Mouse (Mus musculus) hindbrain, embryonic 10.5 days (tissue): Measurements from ENCODE around the gene Olfr1278. TPM values are rescaled to one million over a fixed set of nuclear protein-coding genes. Genes with fewer than 3 reads are reported as not detected.
"Not testable (repeated sequence)": the region's sequence is repeated elsewhere in the genome, so short reads cannot be mapped to it uniquely, and the experiment has no call there.

Source experiments
- DNase-seq: peaks from one replicate; pipeline ENCODE4 v3.0.0-alpha.2; 2017; ENCODE audit warnings: low spot score
- H3K27ac ChIP-seq: fragments of 300-500 bp; sonication (generic); 2 replicates; pipeline ENCODE4 v1.5.1; 2016; ENCODE audit warnings: mild to moderate bottlenecking, moderate library complexity
- H3K27me3 ChIP-seq: fragments of 300-500 bp; sonication (generic); 2 replicates; pipeline ENCODE4 v1.6.1; 2016; ENCODE audit warnings: mild to moderate bottlenecking; ENCODE audit not compliant: poor library complexity, insufficient read depth, severe bottlenecking
- H3K36me3 ChIP-seq: fragments of 300-500 bp; sonication (generic); 2 replicates; pipeline ENCODE4 v1.6.1; 2016; ENCODE audit warnings: mild to moderate bottlenecking, moderate library complexity
- H3K4me1 ChIP-seq: fragments of 300-500 bp; sonication (generic); replicated peaks from 2 replicates; pipeline ENCODE4 v1.6.1; 2016; ENCODE audit warnings: mild to moderate bottlenecking
- H3K4me3 ChIP-seq: fragments of 300-500 bp; sonication (generic); 2 replicates; pipeline ENCODE4 v1.5.1; 2016; ENCODE audit warnings: mild to moderate bottlenecking, moderate library complexity
- H3K9me3 ChIP-seq: fragments of 300-500 bp; sonication (generic); 2 replicates; pipeline ENCODE4 v1.6.1; 2016; ENCODE audit warnings: mild to moderate bottlenecking, moderate library complexity
- WGBS: fragments of 180-500 bp; shearing (Covaris S2); methylation state at CpG from one replicate; pipeline ENCODE4 v1.1.7; 2016; 5-methylcytosine and 5-hydroxymethylcytosine counted together
- polyA plus RNA-seq: library from polyadenylated mRNA; unstranded; fragments of >200 nt; fragmentation: Nextera tagmentation; extraction: Ambion mirVana; gene quantifications from 2 replicates; pipeline ENCODE4 v1.2.1, GENCODE M21; 2016

The Olfr1278 gene
- polyA plus RNA-seq: not detected in 2 replicates

- no peaks in the 10 kb centered on the region for H3K9me3 ChIP-seq
- no peak within 1 kb of the TSS for H3K4me3 ChIP-seq
- H3K27me3 ChIP-seq: no peaks in the 10 kb centered on the region
- no peak within 1 kb of the TSS for H3K27ac ChIP-seq
- no peak for DNase-seq
- H3K4me1 ChIP-seq: no peaks in the 10 kb centered on the region
- H3K36me3 ChIP-seq: no peaks in the 10 kb centered on the region
Observed at GRCm38 (mm10) chr2:111289836-111290235, at the start of gene Olfr1278. TSS of gene Olfr1278 (plus strand) at chr2:111290136.

- H3K27me3 ChIP-seq: no peaks in the 10 kb centered on the region
- no peaks in the 10 kb centered on the region for H3K4me1 ChIP-seq
- H3K9me3 ChIP-seq: no peaks in the 10 kb centered on the region
- no peak within 1 kb of the TSS for H3K27ac ChIP-seq
- no peak within 1 kb of the TSS for H3K4me3 ChIP-seq
- no peaks in the 10 kb centered on the region for H3K36me3 ChIP-seq
- DNase-seq: no peak
Observed at GRCm38 (mm10) chr2:111254216-111254615, 35.7 kb upstream of the Olfr1278 start, which contains the start of gene Olfr1276. TSS of gene Olfr1276 (plus strand) at chr2:111254516.

- Histone ChIP-seq H3K4me1 (no peaks in the 10 kb centered on the region), H3K36me3 (no peaks in the 10 kb centered on the region), H3K27ac (no peak within 1 kb of the TSS), H3K27me3 (no peaks in the 10 kb centered on the region), H3K9me3 (no peaks in the 10 kb centered on the region), H3K4me3 (no peak within 1 kb of the TSS)
- no peak for DNase-seq
- WGBS: 85% methylated on average over 2 of the region's 2 CpGs
Observed at GRCm38 (mm10) chr2:111274006-111274405, 15.9 kb upstream of the Olfr1278 start, which contains the start of gene Olfr1277. TSS of gene Olfr1277 (minus strand) at chr2:111274106.

- H3K4me3 ChIP-seq: no peak overlapping the region
- no peaks in the 10 kb centered on the region for H3K4me1 ChIP-seq
- H3K9me3 ChIP-seq: no peaks in the 10 kb centered on the region
- no peak overlapping the region for H3K27ac ChIP-seq
- H3K36me3 ChIP-seq: no peaks in the 10 kb centered on the region
- no peak for DNase-seq
- H3K27me3 ChIP-seq: no peaks in the 10 kb centered on the region
Observed at GRCm38 (mm10) chr2:111298541-111298940, 8.6 kb downstream of the Olfr1278 start.

- H3K4me3 ChIP-seq: no peak within 1 kb of the TSS
- no peaks in the 10 kb centered on the region for H3K4me1 ChIP-seq
- H3K27ac ChIP-seq: no peak within 1 kb of the TSS
- no peaks in the 10 kb centered on the region for H3K36me3 ChIP-seq
- DNase-seq: no peak
- H3K27me3 ChIP-seq: no peaks in the 10 kb centered on the region
- no peaks in the 10 kb centered on the region for H3K9me3 ChIP-seq
Observed at GRCm38 (mm10) chr2:111300374-111300773, 10.4 kb downstream of the Olfr1278 start, which contains the start of gene Olfr1279. TSS of gene Olfr1279 (plus strand) at chr2:111300635.

GRCm38 (mm10) chr2:111313717-111314116 is 23.8 kb downstream of the Olfr1278 start, which contains the start of gene Olfr1280:
TSS of gene Olfr1280 (plus strand) at chr2:111314017.
- no peaks in the 10 kb centered on the region for H3K36me3 ChIP-seq
- no peaks in the 10 kb centered on the region for H3K27me3 ChIP-seq
- DNase-seq: no peak
- H3K27ac ChIP-seq: no peak within 1 kb of the TSS
- H3K4me1 ChIP-seq: no peaks in the 10 kb centered on the region
- H3K9me3 ChIP-seq: no peaks in the 10 kb centered on the region
- no peak within 1 kb of the TSS for H3K4me3 ChIP-seq

- Histone ChIP-seq H3K27ac (no peak within 1 kb of the TSS), H3K27me3 (no peaks in the 10 kb centered on the region), H3K36me3 (no peaks in the 10 kb centered on the region), H3K4me1 (no peaks in the 10 kb centered on the region), H3K9me3 (no peaks in the 10 kb centered on the region), H3K4me3 (no peak within 1 kb of the TSS)
- DNase-seq: no peak
- WGBS: 77% methylated on average over 2 of the region's 2 CpGs
Observed at GRCm38 (mm10) chr2:111326220-111326619, 36.3 kb downstream of the Olfr1278 start, which contains the start of gene Olfr1281. TSS of gene Olfr1281 (plus strand) at chr2:111326520.

GRCm38 (mm10) chr2:111333721-111334120 is 43.8 kb downstream of the Olfr1278 start:
- H3K4me3 ChIP-seq, H3K9me3 ChIP-seq, H3K27ac ChIP-seq, H3K27me3 ChIP-seq, H3K36me3 ChIP-seq, H3K4me1 ChIP-seq, DNase-seq: not testable (repeated sequence)
- WGBS: 89% methylated on average over 5 of the region's 5 CpGs

- no peaks in the 10 kb centered on the region for H3K9me3 ChIP-seq
- no peak within 1 kb of the TSS for H3K4me3 ChIP-seq
- no peaks in the 10 kb centered on the region for H3K36me3 ChIP-seq
- H3K4me1 ChIP-seq: no peaks in the 10 kb centered on the region
- WGBS: 75% methylated on average over 2 of the region's 2 CpGs
- no peak within 1 kb of the TSS for H3K27ac ChIP-seq
- DNase-seq: no peak
- H3K27me3 ChIP-seq: no peaks in the 10 kb centered on the region
Observed at GRCm38 (mm10) chr2:111335976-111336375, 46.0 kb downstream of the Olfr1278 start, which contains the start of gene Olfr1282. TSS of gene Olfr1282 (minus strand) at chr2:111336076.

Other genes starting within 250 kb of the Olfr1278 start
- gene Gm13941, start 184.2 kb upstream of the Olfr1278 start, polyA plus RNA-seq: not detected in 2 replicates
- gene Gm15130, start 137.2 kb upstream of the Olfr1278 start, polyA plus RNA-seq: not detected in 2 replicates
- not detected in 2 replicates for gene 4930430A15Rik, start 60.5 kb upstream of the Olfr1278 start, polyA plus RNA-seq
- not detected in 2 replicates for gene Olfr1275, start 54.9 kb upstream of the Olfr1278 start, polyA plus RNA-seq
- not detected in 2 replicates for gene Olfr1276, start 35.6 kb upstream of the Olfr1278 start, polyA plus RNA-seq
- gene Olfr1277, start 16.0 kb upstream of the Olfr1278 start, polyA plus RNA-seq: not detected in 2 replicates
- not detected in 2 replicates for gene Olfr1279, start 10.5 kb downstream of the Olfr1278 start, polyA plus RNA-seq
- not detected in 2 replicates for gene Olfr1280, start 23.9 kb downstream of the Olfr1278 start, polyA plus RNA-seq
- not detected in 2 replicates for gene Olfr1281, start 36.4 kb downstream of the Olfr1278 start, polyA plus RNA-seq
- gene Olfr1282, start 45.9 kb downstream of the Olfr1278 start, polyA plus RNA-seq: not detected in 2 replicates
- gene Olfr1283, start 76.7 kb downstream of the Olfr1278 start, polyA plus RNA-seq: not detected in 2 replicates
- not detected in 2 replicates for gene Olfr1284, start 85.4 kb downstream of the Olfr1278 start, polyA plus RNA-seq
- not detected in 2 replicates for gene Olfr1286, start 133.0 kb downstream of the Olfr1278 start, polyA plus RNA-seq
- not detected in 2 replicates for gene Olfr1287, start 159.0 kb downstream of the Olfr1278 start, polyA plus RNA-seq
- gene Olfr1288, start 184.0 kb downstream of the Olfr1278 start, polyA plus RNA-seq: not detected in 2 replicates
- gene Olfr1289, start 190.7 kb downstream of the Olfr1278 start, polyA plus RNA-seq: not detected in 2 replicates
- gene Olfr1290, start 203.7 kb downstream of the Olfr1278 start, polyA plus RNA-seq: not detected in 2 replicates
- gene Olfr1291-ps1, start 207.0 kb downstream of the Olfr1278 start, polyA plus RNA-seq: not detected in 2 replicates
- not detected in 2 replicates for gene Olfr1293-ps, start 235.1 kb downstream of the Olfr1278 start, polyA plus RNA-seq